Mouse (Mus musculus) embryonic facial prominence, embryonic 13.5 days (tissue): ENCODE results near the gene Bhmt. TPM values are rescaled to one million over a fixed set of nuclear protein-coding genes. Genes with fewer than 3 reads are reported as not detected.

Source experiments
- ATAC-seq: fragments of 200-750 bp; cut with Nextera tagmentation; 2 replicates; pipeline ENCODE4 v1.8.0; 2017; ENCODE audit warnings: low read depth; ENCODE audit not compliant: insufficient number of reproducible peaks, insufficient read depth, low FRiP score, low TSS enrichment
- H3K27ac ChIP-seq: fragments of 300-500 bp; sonication (generic); 2 replicates; pipeline ENCODE4 v1.5.1; 2015; ENCODE audit warnings: moderate library complexity, mild to moderate bottlenecking, inconsistent platforms
- H3K27me3 ChIP-seq: fragments of 300-500 bp; sonication (generic); 2 replicates; pipeline ENCODE4 v1.6.1; 2015; ENCODE audit warnings: mild to moderate bottlenecking, inconsistent platforms
- H3K36me3 ChIP-seq: fragments of 300-500 bp; sonication (generic); 2 replicates; pipeline ENCODE4 v1.6.1; 2015; ENCODE audit warnings: mild to moderate bottlenecking, inconsistent platforms
- H3K4me1 ChIP-seq: fragments of 300-500 bp; sonication (generic); 2 replicates; pipeline ENCODE4 v1.6.1; 2015; ENCODE audit warnings: inconsistent platforms
- H3K4me2 ChIP-seq: fragments of 300-500 bp; sonication (generic); 2 replicates; pipeline ENCODE4 v1.6.1; 2015; ENCODE audit warnings: moderate library complexity, mild to moderate bottlenecking, inconsistent platforms
- H3K4me3 ChIP-seq: fragments of 300-500 bp; sonication (generic); 2 replicates; pipeline ENCODE4 v1.5.1; 2015; ENCODE audit warnings: mild to moderate bottlenecking, inconsistent platforms
- H3K9ac ChIP-seq: fragments of 300-500 bp; sonication (generic); 2 replicates; pipeline ENCODE4 v1.6.1; 2015; ENCODE audit warnings: mild to moderate bottlenecking, inconsistent platforms
- H3K9me3 ChIP-seq: fragments of 300-500 bp; sonication (generic); 2 replicates; pipeline ENCODE4 v1.6.1; 2016; ENCODE audit warnings: inconsistent platforms
- WGBS: fragments of 180-500 bp; shearing (Covaris S2); methylation state at CpG from one replicate; pipeline ENCODE4 v1.1.7; 2015; ENCODE audit warnings: mixed read lengths; 5-methylcytosine and 5-hydroxymethylcytosine counted together
- polyA plus RNA-seq: library from polyadenylated mRNA; unstranded; fragments of >200 nt; fragmentation: Nextera tagmentation; extraction: Ambion mirVana; gene quantifications from 2 replicates; pipeline ENCODE4 v1.2.1, GENCODE M21; 2015

The Bhmt gene
- polyA plus RNA-seq: 1.2 TPM in 1 of 2 replicates, not detected in the other

DNA sequence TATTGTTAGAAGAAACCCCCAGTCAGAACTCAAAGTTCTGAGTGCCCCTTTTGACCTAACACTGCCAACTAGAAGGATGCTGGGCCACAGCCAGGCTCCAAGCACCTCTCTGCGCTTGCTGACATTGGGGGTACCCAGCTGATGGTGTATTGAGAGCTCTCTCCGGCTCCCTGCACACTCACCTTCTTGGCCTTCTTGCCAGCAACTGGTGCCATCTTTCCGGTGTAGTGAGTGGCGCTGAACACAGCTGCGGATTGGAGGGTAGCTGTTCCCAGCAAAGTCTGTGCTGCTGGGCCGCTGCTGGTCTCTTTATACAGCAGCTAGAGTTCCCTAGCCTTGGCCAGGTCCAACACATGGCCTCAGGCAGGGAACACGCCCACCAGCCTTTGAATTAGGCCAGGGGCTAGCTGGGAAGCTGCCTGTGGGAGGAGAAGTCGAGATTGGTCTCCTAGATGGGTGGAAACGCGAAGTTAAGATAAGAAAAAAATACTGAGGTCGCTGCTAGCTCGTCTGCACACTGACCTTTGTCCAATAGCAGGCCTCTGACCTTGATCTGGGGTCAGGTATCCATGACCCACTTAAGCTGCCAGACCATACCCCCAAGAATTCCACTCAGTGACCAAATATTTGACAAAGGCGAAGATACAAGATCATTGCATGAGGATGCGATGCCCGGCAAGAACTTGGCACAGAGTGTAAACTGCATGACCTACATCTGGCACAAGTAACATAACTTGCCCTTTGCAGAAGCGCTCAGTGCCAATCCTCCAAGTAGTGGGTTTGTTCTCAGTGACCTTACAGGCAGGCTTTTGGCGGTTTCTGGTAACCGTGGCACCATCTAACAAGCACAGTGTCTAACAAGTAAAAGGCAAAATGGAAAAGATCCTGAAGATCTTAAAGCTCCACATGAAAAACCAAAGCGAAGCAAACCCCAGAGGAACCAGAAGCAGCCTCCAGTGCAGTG is at the start of gene Bhmt:
Gene Bhmt (minus strand): TSS at position 680 of the 964 bp plus-strand sequence.
- no peak within 1 kb of the TSS for H3K4me2 ChIP-seq
- no peak within 1 kb of the TSS for H3K9ac ChIP-seq
- H3K36me3 ChIP-seq: no peaks in the 10 kb centered on the region
- H3K27me3 ChIP-seq: no peaks in the 10 kb centered on the region
- H3K4me1 ChIP-seq: no peaks in the 10 kb centered on the region
- ATAC-seq: no peak
- WGBS: 65% methylated on average over 19 of the region's 19 CpGs
- H3K4me3 ChIP-seq: no peak within 1 kb of the TSS
- no peaks in the 10 kb centered on the region for H3K9me3 ChIP-seq
- no peak within 1 kb of the TSS for H3K27ac ChIP-seq

DNA sequence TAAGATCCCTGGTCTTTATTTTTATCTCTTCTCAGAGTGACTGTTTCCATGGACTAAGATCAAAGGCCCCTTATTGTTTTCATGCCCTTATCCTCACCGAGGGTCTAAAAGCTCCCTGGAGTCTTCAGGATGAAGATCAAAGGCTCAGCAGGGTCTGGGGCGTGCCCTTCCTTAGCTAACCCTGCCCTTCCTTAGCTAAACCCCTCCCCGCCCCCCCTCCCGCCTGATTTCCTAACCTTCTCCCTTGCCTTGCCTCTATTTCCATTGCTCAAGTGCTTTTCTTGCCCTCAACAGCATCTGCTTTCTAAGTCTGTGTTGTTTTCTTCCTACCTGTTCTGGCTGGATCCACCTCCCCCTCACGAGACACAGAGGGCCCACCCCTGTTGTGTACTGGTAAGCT is 49.6 kb upstream of the Bhmt start:
- Histone ChIP-seq H3K4me2 (no peak overlapping the region), H3K4me1 (no peaks in the 10 kb centered on the region), H3K9me3 (no peaks in the 10 kb centered on the region), H3K27me3 (no peaks in the 10 kb centered on the region), H3K36me3 (no peaks in the 10 kb centered on the region), H3K27ac (no peak overlapping the region), H3K9ac (no peak overlapping the region), H3K4me3 (no peak overlapping the region)
- ATAC-seq: no peak
- 14% methylated on average over 5 of the region's 5 CpGs for WGBS

- Histone ChIP-seq H3K4me2 (no peak overlapping the region), H3K9ac (no peak overlapping the region), H3K27ac (no peak overlapping the region), H3K4me3 (no peak overlapping the region), H3K4me1 (no peaks in the 10 kb centered on the region), H3K27me3 (no peaks in the 10 kb centered on the region), H3K36me3 (no peaks in the 10 kb centered on the region), H3K9me3 (no peaks in the 10 kb centered on the region)
- ATAC-seq: no peak
- 61% methylated on average over 4 of the region's 4 CpGs for whole genome bisulfite sequencing
Measured at GRCm38 (mm10) chr13:93685226-93685625, 47.5 kb upstream of the Bhmt start.

- Histone ChIP-seq H3K4me2 (no peak overlapping the region), H3K4me3 (no peak overlapping the region), H3K36me3 (no peaks in the 10 kb centered on the region), H3K4me1 (no peaks in the 10 kb centered on the region), H3K9ac (no peak overlapping the region), H3K9me3 (no peaks in the 10 kb centered on the region), H3K27ac (no peak overlapping the region), H3K27me3 (no peaks in the 10 kb centered on the region)
- ATAC-seq: no peak
Measured at GRCm38 (mm10) chr13:93683336-93683735, 45.6 kb upstream of the Bhmt start.

GRCm38 (mm10) chr13:93676864-93677263 is 39.1 kb upstream of the Bhmt start:
- ATAC-seq: no peak
- Histone ChIP-seq H3K9me3 (no peaks in the 10 kb centered on the region), H3K4me3 (no peak overlapping the region), H3K4me1 (0 out of 2 replicates have a peak, but pooled peaks cover 6% of the 10 kb centered on the region), H3K36me3 (no peaks in the 10 kb centered on the region), H3K9ac (no peak overlapping the region), H3K27me3 (peaks cover 17% of the 10 kb centered on the region), H3K27ac (no peak overlapping the region), H3K4me2 (no peak overlapping the region)
- 76% methylated on average over 9 of the region's 9 CpGs for WGBS

DNA sequence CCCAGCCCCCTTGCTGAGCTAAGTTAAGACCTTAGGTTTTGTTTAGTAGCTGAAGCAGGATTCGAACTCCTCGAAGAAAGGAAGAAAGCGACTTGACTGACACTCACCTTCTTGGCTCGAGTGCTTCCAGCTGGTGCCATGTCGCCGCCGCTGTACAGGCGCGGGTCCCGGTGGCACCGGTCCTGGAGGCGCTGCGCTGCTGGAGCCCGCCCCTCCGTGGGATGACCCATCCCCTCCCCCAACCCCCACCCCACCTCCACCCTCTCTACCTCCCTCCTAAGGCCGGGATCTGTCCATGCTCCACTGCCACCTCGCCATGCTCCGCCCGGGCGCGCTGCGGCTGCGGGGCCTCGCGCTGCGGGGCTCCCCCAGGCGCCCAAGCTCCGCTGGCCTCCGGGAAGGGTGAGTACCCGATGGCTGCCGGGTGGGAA is 36.4 kb upstream of the Bhmt start, which contains the start of the genes Bhmt2 and Dmgdh:
Gene Bhmt2 (minus strand): TSS at position 172 of the 431 bp plus-strand sequence.
Gene Dmgdh (plus strand): TSS at position 303 of the 431 bp plus-strand sequence.
- 0 out of 2 replicates have a peak, but pooled peaks cover 6% of the 10 kb centered on the region for H3K4me1 ChIP-seq
- WGBS: 7% methylated on average over 31 of the region's 31 CpGs
- ATAC-seq: no peak
- H3K4me3 ChIP-seq: peak within 1 kb of the TSS; percentile 32
- H3K27me3 ChIP-seq: peaks cover 17% of the 10 kb centered on the region
- H3K9me3 ChIP-seq: no peaks in the 10 kb centered on the region
- no peak within 1 kb of the TSS for H3K27ac ChIP-seq
- H3K4me2 ChIP-seq: peak within 1 kb of the TSS; percentile 51
- H3K9ac ChIP-seq: no peak within 1 kb of the TSS
- H3K36me3 ChIP-seq: no peaks in the 10 kb centered on the region

DNA sequence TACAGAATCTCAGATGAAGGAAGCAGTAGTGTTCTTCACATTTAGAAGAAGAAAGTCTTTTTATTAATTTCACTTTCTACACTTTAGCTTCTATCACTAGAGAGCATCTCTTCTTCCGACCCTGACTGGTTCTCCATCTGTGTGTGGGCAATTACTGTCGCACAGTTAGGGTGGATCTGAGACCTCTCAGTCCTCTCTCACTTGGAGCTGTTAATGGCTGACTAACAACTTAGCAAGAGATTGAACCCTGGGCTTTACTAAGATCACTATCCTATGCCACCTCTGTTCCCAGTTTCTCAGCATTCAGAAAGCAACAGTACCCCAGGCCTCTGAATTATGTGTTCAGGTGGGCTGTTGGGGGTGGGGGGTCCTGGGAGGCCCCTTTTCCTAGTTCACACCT is 35.5 kb upstream of the Bhmt start:
- Histone ChIP-seq H3K9ac (no peak overlapping the region), H3K4me1 (0 out of 2 replicates have a peak, but pooled peaks cover 6% of the 10 kb centered on the region), H3K27me3 (peaks cover 17% of the 10 kb centered on the region), H3K9me3 (no peaks in the 10 kb centered on the region), H3K36me3 (no peaks in the 10 kb centered on the region), H3K4me2 (no peak overlapping the region), H3K4me3 (no peak overlapping the region), H3K27ac (no peak overlapping the region)
- WGBS: 69% methylated on average over 2 of the region's 2 CpGs
- no peak for ATAC-seq

- H3K4me2 ChIP-seq: no peak overlapping the region
- no peak overlapping the region for H3K9ac ChIP-seq
- no peak overlapping the region for H3K27ac ChIP-seq
- no peak overlapping the region for H3K4me3 ChIP-seq
- 92% methylated on average over 4 of the region's 4 CpGs for WGBS
- peaks cover 17% of the 10 kb centered on the region for H3K27me3 ChIP-seq
- 0 out of 2 replicates have a peak, but pooled peaks cover 6% of the 10 kb centered on the region for H3K4me1 ChIP-seq
- ATAC-seq: no peak
- H3K9me3 ChIP-seq: no peaks in the 10 kb centered on the region
- H3K36me3 ChIP-seq: no peaks in the 10 kb centered on the region
Measured at GRCm38 (mm10) chr13:93672371-93672770, 34.6 kb upstream of the Bhmt start.

- no peaks in the 10 kb centered on the region for H3K4me1 ChIP-seq
- no peak for ATAC-seq
- H3K4me3 ChIP-seq: no peak overlapping the region
- no peaks in the 10 kb centered on the region for H3K36me3 ChIP-seq
- no peak overlapping the region for H3K4me2 ChIP-seq
- H3K27ac ChIP-seq: no peak overlapping the region
- H3K9me3 ChIP-seq: no peaks in the 10 kb centered on the region
- WGBS: 84% methylated on average over 4 of the region's 4 CpGs
- H3K27me3 ChIP-seq: no peaks in the 10 kb centered on the region
- no peak overlapping the region for H3K9ac ChIP-seq
Measured at GRCm38 (mm10) chr13:93667586-93667985, 29.8 kb upstream of the Bhmt start.

- Histone ChIP-seq H3K9ac (no peak overlapping the region), H3K36me3 (no peaks in the 10 kb centered on the region), H3K4me1 (no peaks in the 10 kb centered on the region), H3K9me3 (no peaks in the 10 kb centered on the region), H3K27ac (no peak overlapping the region), H3K4me3 (no peak overlapping the region), H3K27me3 (no peaks in the 10 kb centered on the region), H3K4me2 (no peak overlapping the region)
- no peak for ATAC-seq
- WGBS: 79% methylated on average over 5 of the region's 5 CpGs
Measured at GRCm38 (mm10) chr13:93657941-93658340, 20.2 kb upstream of the Bhmt start.

- no peak overlapping the region for H3K4me2 ChIP-seq
- no peaks in the 10 kb centered on the region for H3K27me3 ChIP-seq
- 92% methylated on average over 6 of the region's 6 CpGs for WGBS
- H3K36me3 ChIP-seq: no peaks in the 10 kb centered on the region
- no peak overlapping the region for H3K9ac ChIP-seq
- H3K9me3 ChIP-seq: no peaks in the 10 kb centered on the region
- no peaks in the 10 kb centered on the region for H3K4me1 ChIP-seq
- no peak overlapping the region for H3K27ac ChIP-seq
- H3K4me3 ChIP-seq: no peak overlapping the region
- no peak for ATAC-seq
Measured at GRCm38 (mm10) chr13:93653382-93653781, 15.6 kb upstream of the Bhmt start.
